Mouse (Mus musculus) thymus, postnatal 25 days (tissue): ENCODE measurements around the gene Zyg11a.
"Not testable (repeated sequence)": the region's sequence is repeated elsewhere in the genome, so short reads cannot be mapped to it uniquely, and the experiment has no call there.

Experiments used
- DNase-seq: peaks from one replicate; pipeline ENCODE4 v3.0.0; 2022

Zyg11a gene

DNA sequence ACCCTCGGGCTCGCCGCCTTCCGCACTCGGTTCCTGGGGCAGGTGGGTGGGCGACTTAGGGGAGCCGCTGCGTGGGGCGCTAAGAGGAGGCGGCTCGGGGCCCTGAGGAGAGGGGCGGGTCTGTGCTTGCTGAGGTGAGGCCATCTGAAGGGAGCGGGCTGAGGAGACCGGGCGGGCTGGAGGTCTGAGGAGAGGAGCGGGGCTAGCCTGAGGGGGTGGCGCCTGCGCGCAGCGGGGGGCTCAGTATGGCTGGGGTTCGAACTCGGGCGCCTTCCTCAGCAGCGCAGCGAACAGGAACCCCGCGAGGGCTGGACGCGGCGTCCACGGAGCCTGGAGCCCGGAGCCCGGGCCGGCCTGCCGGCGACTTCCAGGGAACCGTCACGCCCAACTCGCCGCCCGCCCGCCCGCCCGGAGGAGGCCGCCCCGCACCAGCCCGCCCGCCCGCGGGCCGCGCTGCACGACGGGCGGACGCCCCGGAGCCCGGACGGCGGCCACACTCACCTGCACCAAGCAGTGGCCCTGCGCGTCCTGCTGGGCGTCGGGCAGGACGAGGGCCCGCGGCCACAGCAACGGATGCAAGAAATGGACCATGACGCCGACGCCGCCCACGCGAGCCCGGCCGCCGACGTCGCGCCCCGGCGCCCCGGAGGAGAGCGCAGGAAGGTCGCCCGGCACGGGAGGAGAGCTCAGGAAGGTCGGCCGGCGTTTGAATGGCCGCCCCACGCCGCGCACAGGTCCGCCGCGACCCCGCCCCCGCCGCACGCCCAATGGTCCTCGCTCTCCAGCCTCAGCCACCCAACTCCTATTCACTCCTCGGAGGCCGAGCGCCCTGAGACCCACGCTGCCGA, at the start of gene Zyg11a:
Gene Zyg11a (minus strand): TSS at position 717 of the 848 bp plus-strand sequence.
- no peak for DNase-seq

DNA sequence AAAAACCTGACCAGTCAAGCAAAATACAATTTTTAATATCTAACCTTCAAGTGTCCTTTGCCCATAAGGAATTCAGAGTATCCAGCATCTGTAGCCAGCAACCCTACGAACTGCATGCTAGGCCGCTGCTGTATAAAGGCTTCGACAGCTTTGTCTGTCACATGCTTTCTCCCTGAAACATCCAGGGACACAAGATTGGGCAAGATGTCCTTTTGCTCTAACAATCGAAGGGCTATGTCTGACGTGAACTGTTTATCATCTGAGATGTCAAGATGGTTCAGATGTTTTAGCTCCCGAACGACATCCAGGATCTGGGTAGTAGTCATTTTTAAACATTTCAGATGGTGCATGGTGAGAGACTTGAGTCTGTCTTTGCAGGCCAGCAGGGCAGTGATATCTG, 47.9 kb upstream of the Zyg11a start:
- DNase-seq, result no peak

DNA sequence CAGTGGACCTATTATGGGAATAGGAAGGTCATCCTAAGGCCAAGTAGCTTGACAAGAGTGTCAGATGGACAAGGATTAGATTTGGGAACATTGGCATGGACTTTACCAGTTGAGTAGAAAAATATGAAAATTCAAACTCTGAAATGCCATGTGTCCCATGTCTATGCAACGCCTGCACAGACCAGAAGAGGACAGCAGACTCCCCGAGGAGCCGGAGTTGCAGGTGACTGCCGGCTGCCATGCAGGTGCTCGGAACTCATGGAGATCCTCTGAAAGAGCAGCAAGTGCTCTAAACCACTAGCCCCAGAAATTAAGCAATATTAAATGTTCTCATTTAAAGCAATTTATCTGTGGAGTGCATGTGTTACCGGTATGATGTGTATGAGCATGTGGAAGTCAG, 35.5 kb upstream of the Zyg11a start:
- peak; percentile 10 for DNase-seq

DNA sequence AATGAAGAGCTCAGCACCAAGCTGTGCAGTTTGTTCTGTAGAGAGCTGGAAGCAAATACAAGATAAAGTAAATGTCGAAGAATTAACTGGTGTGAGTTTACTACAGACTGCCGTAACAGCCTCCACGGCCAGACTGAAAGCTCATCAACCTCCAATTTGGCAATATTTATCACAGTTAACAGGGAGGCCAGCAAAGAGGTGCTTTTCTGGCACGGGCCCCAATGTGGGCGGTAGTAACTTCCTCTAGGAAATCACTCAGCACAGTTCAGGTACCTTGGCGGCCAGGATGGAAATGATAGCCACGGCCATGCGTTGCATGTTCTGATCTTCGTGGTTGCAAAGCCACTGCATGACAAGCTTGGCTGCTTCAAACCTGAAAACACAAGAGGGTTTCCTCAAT, 32.7 kb upstream of the Zyg11a start:
- no peak for DNase-seq

DNA sequence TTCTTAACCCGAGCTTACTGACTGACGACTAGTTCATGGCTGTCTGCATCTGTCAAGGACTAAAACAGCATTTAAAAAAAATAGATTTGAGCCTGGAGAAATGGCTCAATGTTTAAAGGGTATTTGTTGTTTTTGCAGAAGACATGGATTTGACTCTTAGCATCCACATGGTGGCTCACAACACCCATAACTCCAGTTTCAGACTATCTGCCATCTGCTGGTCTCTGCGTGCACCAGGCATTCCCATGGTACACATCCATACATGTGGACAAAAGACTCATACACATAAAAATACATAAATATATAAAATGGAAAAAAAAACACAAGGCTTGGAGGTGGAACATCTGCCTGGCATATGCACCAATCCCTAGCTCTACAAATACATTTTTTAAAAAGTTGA, 31.5 kb upstream of the Zyg11a start:
- no peak for DNase-seq

DNA sequence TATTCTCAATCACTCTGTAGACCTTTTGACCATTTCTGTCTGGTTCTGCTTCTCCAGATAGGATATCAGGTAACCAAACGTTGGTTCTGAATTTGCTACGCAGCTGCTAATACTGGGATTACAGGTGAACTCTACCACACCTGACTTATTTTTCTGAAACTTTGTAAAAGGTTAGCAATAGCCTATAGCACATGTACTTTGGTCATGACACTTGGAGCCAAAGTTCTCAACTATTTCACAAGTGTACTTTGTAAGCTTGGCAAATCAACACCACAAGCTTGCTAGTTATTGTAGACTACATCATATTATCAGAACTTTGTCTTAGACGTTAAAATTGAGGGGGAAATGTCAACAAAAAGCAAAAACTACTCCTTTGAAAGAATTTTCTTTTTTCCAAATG, 15.8 kb upstream of the Zyg11a start:
- DNase-seq, result no peak

DNA sequence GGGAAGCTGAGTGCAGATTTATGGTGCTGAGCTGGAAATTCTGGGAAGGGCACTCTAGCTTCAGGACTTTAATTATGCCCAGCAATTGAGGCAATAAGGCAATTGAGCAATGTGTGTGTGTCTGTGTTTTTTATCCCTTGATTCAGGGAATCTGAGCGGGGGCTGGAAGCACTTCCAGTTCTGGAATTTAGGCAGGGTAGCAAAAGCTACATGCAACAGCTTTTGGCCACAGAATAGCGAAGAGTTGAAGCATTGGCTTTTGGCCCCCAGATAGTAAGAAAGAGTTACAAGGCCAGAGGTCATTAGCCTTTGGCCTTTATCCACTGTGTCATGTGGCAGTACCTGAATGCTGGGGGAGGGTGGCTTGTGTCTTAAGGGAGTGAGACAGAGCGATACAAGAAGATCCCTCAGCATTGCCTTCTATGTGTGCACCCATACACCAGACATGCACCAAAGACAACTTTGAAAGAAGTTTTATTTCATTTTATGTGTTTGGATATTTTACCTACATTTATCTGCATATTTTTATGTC, 7.6 kb upstream of the Zyg11a start:
- DNase-seq, result no peak

DNA sequence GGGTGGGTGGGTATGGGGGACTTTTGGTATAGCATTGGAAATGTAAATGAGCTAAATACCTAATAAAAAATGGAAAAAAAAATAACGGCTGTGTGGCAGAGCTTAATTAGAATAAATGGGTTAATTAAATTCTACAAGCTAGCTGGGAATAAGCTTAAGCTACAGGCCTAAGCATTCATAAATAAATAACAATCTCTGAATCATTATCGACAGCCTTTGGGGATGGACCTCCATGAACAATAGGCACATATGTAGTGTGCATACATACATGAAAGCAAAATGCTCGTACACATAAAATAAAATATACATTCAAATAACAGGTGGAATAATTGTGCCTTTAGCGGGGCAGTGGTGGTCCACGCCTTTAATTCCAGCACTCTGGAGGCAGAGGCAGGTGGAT, 4.7 kb upstream of the Zyg11a start:
- DNase-seq, result no peak

DNA sequence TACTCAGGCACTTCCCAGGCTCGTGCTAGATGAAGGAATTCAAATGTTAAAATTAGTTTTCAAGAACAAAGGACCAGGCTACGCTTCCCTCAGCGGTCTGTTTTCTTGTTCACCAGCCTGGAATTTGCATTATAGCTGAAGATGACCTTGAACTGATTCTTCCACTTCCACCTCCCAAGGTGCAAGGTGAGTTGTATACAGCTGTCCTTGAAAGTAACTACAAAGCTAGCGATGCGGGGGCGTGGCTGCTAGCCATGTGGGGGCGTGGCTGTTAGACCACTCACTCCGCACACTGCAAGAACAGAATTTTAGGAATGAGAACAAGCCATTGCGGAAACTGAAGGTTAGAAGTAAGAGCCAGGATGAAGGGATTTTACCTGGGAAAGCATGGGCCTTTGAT, 1.2 kb upstream of the Zyg11a start:
- no peak for DNase-seq

DNA sequence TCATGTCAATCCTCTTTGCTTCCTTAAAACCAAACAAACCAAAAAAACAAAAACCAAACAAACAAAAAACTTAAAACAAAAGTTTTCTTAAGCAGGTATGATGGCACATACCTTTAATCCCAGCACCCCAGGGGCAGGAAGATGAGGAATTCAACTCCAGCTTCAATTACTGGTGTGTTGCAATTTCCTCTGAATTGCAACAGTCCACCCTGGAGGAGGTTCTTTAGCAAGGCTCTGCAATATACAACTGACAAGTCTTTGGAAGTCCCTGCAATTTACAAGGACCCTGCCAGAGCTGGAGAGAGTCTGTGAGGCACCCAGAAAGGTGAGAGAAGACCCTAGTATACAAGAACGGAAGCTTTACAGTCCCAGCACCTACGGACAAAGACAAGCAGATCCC, 4.8 kb downstream of the Zyg11a start:
- DNase-seq, result no peak

DNA sequence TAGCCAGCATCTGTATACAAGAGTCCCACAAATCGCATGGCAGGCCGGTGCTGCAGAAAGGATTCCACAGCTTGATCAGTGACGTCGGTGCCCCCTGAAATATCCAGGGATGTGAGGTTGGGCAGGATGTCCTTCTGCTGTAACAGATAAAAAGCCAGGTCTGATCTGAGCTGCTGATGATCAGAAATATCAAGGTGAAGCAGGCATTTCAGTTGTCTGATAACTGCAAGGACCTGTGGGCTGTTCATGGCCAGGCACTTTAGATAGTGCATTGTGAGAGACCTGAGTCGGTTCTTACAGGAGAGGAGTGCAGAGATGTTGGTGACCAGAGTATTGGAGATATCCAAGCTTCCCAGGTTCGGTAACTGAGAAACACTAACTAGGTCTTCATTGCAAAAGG, 13.2 kb downstream of the Zyg11a start:
- no peak for DNase-seq

DNA sequence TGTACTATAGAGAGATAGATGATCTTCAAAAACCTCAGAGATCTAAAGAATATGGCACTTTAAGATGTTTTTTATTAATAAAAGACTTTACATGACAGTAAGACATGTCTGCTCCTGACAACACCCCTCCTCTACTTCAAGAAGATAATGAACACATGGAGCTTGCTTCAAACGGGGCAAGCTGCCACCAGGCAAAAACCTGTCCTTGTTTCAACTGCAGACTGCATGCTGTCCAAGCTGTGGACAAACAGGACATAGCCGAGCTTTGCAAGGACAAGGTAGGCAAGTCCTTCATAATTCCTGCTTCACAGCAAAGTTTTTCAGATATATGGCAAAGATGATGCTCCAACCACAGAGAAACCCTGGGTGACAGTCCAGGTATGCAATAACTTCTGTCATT, 18.6 kb downstream of the Zyg11a start:
- no peak for DNase-seq

DNA sequence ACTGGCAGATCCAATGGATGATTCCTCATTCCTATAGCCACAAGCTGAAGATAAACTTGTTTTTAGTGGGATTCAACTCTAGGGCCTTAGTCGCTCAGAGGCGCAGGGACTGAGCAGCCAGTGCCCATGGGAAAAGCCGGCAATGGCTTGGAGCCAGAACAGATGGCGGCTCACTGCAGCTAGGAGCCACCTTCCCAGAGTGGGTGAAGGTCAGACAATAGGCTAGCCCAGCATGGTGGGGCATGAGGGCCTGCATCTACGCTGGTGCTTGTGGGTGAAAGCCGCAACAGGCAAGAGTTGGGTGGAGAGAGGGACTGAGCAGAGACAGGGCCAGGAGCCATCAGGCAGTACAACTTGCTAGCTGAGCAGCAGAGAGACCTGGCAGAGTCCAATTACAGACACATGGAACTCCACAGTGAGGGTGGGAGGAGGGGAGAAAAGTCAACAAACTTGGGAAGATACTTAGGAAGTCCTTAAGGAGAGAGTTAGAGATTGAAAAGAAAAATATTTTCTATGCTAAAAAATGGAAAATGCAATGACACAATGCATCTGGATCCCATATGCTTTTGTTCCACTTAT, 21.5 kb downstream of the Zyg11a start:
- DNase-seq, result no peak

DNA sequence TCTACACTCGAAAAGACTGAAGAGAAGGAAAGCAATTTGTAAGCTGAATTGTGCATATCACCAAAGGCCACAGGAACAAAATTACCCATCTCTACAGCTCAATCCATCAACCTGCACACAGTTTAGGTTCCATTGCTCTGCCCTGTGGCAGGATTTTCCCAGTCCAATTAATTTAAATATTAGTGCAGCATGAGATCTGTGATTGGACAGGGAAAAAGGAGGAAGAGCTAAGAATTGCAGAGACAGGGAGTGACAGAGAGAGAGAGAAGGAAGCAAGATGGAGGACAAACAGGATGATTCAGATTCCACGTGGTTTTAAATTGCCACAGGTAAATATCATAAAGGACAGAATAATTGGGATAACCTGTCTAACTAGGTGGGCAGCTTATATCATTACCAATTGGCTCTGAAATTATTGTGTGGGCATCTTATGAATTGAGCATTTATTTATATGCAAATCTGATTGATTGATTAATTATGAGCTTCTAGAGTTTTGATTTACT, 25.0 kb downstream of the Zyg11a start:
- no peak for DNase-seq

DNA sequence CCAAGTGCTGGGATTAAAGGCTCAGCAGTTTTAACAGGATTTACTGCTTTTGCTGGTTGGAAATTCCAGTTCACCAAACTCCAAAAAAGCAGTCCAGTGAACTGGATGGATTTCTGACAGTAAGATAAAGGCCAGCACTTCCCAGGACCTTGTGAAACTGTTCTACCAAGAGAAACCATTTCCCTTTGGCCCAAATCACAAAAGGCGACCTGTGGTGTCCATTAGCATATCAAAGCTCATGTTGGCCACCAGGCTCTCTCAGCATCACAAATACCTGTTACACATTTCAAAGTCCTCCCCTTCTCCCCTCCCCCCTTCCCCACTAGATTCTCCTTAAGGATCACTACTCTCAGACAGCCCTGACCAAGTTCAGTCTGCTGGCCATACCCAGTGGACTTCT, 35.6 kb downstream of the Zyg11a start:
- no peak for DNase-seq

DNA sequence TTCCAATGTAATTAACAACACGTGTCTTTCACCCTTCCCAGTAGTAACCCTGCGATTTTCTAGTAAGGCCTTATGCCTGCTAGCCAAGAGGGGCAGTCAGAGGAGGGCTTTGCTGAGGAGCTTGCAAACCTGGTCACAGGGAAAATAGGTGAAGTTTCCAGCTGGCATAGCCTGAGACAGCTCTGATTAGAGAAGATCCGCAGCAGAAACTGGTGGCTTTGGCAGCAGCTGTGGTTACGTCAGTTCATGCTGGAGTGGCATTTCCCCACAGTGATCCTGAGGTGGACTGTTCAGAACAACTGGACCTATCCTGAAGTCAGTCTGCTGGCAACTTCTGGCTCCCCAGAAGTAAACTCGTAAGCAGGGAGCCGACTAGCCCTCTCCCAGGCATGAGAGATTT, 49.8 kb downstream of the Zyg11a start:
- DNase-seq, result no peak

DNA sequence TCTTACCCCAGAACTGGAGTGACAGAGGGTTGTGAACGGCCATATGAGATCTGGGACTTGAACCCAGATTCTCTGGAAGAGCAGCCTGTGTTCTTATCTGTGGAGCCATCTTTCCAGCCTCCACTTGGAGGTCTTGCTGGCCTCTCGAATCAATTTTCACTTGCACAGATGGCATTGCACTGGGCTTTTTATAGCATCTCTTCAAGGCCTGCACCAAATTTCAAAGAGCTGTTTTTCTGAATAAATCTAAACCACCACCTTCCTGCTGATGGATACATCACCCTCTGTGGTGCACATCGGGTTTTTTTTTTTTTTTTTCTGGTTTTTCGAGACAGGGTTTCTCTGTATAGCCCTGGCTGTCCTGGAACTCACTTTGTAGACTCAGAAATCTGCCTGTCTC, 51.0 kb downstream of the Zyg11a start:
- no peak for DNase-seq

DNA sequence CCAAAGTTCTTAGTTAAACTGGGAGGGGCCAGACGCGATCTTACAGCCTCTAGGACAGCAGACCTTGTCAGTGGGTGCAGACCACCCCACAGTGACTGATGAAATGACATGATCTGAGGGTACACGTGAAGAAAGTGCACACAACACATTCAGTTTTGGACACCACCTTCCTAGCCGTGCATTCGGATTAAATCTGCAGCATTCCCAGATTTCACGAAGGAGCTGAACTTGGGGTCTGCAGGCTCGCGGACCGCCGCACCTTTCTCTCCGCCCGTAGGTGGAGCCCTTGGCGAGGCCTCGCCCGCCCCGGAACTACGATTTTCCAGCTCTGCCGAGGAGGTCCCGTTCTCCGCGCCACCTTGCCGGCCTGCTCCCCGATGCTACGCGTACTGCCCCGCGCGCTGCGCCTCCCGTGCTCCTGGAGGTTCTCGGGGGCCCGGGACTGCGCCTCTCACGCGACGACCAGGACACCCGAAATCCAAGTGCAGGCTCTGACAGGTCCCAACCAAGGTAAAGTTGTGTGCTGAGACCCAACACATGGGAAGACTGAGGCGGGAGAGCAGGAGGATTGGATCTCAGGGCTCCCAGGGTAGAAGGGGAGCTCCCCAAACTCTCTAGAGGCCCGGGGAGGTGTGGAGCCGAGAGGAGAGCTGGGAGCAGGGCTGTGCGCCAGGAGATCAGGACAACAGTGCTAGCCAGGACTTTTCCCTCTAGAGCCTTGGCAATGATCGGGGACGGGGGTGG, 52.5 kb downstream of the Zyg11a start, which contains the start of gene Echdc2:
Gene Echdc2 (plus strand): TSS at position 286 of the 744 bp plus-strand sequence.
- DNase-seq, result peak; percentile 36

DNA sequence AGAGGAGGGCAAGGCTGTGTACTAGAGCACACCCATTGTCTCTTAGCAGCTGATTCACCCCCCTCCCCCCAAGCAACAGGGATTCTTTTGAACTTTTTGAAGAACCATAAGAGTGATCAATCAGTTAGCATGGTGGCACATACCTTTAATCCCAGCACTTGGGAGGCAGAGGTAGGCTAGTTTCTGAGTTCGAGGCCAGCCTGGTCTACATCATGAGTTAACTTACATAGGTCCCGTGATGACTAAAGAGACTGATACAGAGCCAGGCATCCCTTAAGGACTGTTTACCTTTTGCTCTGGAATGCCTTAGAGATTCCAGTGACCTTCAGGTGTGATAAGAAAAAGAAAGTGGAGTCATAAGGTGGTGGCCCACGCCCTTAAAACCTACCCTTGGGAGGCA, 54.6 kb downstream of the Zyg11a start:
- no peak for DNase-seq

DNA sequence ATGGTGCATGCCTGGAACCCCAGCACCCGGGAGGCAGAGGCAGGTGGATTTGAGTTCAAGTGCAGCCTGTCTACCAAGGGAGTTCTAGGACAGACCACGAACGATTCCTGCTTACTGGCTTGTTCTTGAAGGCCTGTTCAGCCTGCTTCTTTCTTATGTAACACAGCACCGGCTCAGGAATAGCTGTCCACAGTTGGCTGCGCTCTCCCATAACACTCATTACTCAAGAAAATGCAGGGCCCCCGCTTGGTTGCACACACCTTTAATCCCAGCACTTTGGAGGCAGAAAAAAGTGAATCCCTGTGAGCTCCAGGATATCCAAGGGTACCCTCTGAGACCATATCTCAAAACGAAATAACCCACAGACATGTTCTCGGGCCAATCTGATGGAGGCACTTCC, 55.9 kb downstream of the Zyg11a start:
- DNase-seq, result no peak

DNA sequence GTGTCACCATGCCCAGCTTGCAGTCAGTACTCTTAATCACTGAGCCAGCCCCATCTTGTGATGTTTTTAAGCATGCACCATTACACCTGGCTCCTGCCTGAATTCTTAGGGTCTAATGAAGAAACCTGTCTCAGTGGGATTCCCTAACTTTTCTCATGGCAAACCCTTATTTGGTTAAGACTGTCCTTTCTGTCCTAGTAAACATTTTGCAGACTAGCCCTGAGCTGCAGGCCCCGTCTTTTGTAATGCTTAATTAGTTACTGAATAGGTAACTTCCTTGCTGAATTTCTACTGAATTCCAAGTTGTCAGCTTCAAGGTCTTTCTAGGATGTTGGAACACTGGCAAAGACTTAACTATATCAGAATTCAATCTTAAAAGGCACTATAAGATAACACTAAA, 62.7 kb downstream of the Zyg11a start:
- DNase-seq, result not testable (repeated sequence)

DNA sequence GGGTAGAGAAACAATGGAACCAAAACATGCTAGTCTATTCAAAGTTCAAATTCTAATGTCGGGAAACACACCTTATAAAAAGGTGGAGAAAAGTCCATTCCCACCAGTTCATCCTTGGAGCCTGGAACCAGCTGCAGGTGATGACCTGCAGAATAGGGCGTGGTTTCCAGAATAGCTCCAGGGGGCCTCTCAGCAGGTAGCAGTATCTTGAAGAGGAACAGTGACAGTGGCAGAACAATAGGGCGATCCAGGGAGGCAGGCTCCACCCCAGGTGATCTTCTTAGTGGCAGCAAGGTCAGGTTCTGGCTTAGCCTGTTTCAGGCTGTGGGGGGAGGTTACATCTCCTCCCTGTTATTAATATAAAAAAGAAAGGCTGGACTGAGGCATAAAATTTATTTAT, 72.3 kb downstream of the Zyg11a start:
- DNase-seq, result not testable (repeated sequence)

DNA sequence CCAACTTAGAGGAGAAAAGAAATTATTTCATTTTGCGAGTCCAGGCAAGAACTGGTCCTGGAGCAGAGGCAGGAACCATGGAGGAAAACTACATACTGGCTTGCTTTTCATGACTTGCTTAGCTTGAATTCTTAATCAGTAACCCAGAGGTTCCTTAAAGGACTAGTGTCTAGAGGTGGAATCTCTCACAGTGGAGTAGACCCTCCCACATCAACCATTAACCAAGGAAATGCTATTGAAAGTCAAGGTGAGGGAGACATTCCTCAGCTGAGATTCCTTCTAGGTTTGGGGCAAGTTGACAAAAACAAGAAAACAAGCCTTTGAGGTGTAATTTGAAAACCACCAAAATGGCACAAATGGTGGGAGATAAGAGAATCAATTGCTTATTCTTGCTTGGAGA, 73.0 kb downstream of the Zyg11a start, which contains the start of gene Scp2:
Gene Scp2 (minus strand): TSS at position 119 of the 400 bp plus-strand sequence.
- no peak for DNase-seq
